Mouse (Mus musculus) fat pad, adult 2 months (tissue): ENCODE measurements around the gene Klhdc4.

ENCODE experiments used
- DNase-seq: peaks from one replicate; pipeline ENCODE4 v3.0.0-alpha.2; 2011; ENCODE audit warnings: low read depth, low spot score; ENCODE audit errors: extremely low read depth

Gene Klhdc4

GRCm38 (mm10) chr8:121850436-121850820, 21.1 kb upstream of the Klhdc4 start:
- DNase-seq, result no peak

DNA sequence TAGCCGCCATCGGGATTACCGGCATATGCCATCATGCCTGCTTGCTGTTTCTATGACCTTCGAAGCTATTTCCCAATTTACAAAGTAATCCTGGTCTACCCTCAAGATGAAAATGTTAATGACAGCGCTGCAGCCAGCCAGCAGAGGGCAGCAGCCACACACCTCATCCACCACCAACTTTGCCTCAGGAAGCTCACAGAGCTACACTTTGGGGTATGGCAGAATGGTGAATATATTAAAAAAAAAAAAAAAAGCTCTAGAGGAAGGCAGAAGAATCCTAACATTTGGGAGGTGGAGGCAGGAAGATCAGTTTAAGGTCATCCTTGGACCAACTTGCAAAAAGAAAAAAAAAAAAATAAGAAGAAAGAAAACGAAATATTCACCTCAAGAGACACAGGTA, 20.6 kb upstream of the Klhdc4 start:
- no peak for DNase-seq

DNA sequence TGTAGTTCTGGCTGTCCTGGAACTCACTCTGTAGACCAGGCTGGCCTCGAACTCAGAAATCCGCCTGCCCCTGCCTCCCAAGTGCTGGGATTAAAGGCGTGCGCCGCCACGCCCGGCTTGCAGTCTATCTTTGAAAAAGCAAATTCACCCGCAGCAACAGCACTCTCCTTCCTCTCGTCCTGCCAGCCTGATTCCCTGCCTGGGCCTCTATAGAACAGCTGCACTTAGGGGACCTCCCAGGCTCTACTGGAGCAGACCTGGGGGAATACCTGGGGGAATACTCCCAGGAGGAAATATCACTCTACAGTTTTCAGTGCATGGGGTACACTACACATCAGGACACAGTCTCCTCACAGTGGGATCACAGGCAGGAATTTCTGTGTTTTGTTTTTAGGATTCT, 19.9 kb upstream of the Klhdc4 start:
- no peak for DNase-seq

DNA sequence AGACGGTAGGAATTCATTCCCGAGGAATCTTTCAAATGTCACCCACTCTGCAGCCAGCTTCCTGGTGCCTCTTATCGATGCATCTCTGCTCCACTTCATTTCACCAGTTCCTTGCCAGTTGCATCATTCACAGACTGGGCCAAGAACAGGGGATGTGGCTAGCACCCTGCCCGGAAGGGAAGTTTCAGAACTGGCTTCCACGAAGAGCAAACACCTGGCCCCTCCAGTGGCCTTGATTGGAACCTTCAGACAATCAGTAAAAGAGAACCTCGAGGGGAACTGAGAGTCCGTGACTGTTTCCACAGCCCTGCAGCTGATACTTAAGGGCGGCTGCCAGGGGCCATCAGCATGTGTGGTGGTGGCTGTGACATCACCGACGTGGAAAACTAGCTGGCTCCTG, 19.1 kb upstream of the Klhdc4 start:
- no peak for DNase-seq

- no peak for DNase-seq
Observed at GRCm38 (mm10) chr8:121847987-121848386, 18.6 kb upstream of the Klhdc4 start.

- DNase-seq, result no peak
Observed at GRCm38 (mm10) chr8:121847261-121847822, 18.0 kb upstream of the Klhdc4 start.

- no peak for DNase-seq
Observed at GRCm38 (mm10) chr8:121846815-121847214, 17.4 kb upstream of the Klhdc4 start.

GRCm38 (mm10) chr8:121844765-121845164, 15.4 kb upstream of the Klhdc4 start:
- DNase-seq, result no peak

DNA sequence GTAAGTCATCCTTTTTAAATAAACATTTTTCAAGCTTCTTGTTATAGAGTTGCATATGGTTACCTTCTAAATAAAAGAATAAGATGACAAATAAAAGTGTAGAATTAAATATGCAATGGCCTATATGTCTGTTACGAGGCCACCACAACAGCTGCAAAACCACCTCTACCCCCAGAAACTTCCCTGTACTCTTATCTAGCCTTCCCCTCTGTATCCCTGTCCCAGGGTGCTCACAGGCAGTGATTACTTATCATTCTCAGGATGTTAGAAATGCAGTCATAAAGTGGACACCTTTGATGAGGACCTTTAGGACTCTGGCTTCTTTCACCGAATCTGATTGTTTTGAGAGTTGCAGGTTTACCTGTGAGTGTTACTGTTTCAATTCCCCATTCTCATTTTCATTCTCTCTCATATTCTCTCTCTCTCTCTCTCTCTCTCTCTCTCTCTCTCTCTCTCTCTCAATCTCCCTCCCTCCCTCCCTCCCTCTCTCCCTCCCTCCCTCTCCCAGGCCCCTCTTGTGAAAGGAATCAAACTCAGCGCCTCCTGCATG, 13.9 kb upstream of the Klhdc4 start:
- no peak for DNase-seq

GRCm38 (mm10) chr8:121842064-121842955, 12.9 kb upstream of the Klhdc4 start:
- no peak for DNase-seq

GRCm38 (mm10) chr8:121841242-121841641, 11.9 kb upstream of the Klhdc4 start:
- DNase-seq, result no peak

- no peak for DNase-seq
Observed at GRCm38 (mm10) chr8:121832503-121832902, 3.1 kb upstream of the Klhdc4 start.

GRCm38 (mm10) chr8:121832061-121832460, 2.7 kb upstream of the Klhdc4 start:
- DNase-seq, result no peak

- peak; percentile 70 for DNase-seq
Observed at GRCm38 (mm10) chr8:121829777-121830362, 501 bp upstream of the Klhdc4 start.

GRCm38 (mm10) chr8:121828376-121829023, 869 bp downstream of the Klhdc4 start:
- no peak for DNase-seq

GRCm38 (mm10) chr8:121827726-121828125, 1.6 kb downstream of the Klhdc4 start:
- no peak for DNase-seq

- DNase-seq, result no peak
Observed at GRCm38 (mm10) chr8:121821770-121822169, 7.6 kb downstream of the Klhdc4 start.

DNA sequence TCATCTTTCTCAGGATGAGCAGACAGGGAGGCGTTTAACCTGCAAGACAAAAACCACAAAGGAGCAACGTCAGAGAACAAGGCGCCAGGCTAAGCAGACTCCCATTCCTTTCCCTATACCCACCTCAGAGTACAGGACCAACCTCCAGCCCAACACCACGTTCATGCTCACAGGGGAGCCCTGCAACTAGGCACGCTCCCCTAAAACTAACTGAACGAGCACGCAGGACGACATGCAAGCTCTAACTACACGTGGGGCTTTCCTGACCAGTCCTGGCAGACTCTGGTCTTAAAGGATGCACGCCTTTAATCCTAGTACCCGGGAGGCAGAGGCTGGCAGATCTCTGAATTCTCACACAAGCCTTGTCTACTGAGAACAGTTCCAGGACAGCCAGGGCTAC, 8.0 kb downstream of the Klhdc4 start:
- no peak for DNase-seq

DNA sequence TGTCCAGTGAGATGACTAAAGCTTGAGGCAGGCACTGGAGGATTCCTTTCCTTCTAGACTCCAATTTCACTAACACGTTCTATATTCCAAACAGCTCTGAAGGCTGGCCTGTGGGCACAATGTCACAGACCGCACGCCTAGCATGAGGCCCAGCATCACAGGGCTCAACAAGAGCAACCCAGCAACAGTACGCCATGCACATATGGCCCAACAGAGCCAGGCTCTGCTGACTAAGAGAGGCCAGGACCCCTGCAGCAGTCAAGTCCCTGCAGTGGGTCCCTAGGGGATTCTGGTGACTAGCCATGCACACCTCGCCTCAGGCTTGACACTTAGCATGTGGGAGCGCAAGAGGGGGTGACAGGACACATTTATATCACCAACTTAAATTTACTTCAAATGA, 8.5 kb downstream of the Klhdc4 start:
- DNase-seq, result no peak

GRCm38 (mm10) chr8:121818226-121818625, 11.1 kb downstream of the Klhdc4 start:
- no peak for DNase-seq

DNA sequence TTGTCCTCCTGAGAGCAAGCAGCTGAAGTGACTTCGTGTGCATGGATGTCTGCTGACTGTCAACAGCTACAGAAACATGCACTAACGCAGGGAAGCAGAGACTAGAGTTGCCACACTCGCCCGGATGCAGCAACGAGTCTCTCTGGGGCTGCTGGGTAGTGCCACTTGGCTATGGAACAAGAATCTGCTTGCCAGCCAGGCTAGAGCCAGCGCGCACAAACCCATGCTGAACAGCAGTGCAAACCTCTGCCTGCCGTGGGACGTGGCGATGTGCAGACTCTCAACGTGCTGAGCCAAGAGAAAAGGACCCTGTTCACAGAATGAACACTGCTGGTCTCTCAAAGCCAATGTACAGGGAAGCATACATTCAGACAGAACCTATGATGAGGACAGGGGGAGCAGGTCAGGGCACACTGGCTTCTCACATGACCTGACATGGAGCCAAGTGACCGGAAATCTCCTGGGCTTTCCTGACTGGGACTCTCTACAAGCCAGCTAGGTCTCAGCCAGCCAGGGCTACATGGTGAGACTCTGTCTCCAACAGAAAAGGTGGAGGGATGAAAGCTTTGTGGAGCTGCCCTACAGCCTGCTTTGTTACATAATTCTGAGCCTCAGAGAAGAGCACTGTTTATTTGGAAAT, 17.3 kb downstream of the Klhdc4 start:
- no peak for DNase-seq
